ENCODE assay signal across 11 mouse cellular contexts in the genomic region with DNA sequence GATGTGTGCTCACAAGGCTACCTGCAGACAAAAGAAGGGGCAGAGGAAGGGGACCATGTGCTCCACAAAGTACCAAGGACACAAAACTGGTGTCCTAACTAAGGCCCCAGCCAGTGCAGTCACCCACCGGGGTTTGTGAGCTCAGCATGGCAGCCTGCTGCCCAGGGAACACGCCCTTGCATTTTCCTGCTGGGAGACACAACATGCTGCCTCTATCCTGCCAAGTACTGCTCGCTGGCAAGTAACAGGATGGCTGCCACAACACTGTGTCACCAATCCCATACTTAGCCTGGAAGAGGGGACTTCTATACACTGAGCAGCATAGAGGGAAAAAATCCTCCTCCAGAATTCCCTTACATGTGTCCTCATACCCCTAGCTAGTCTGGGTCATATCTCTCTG.
DNase-seq lines count a peak whose midpoint lies in the region; ATAC-seq lines count a peak whose summit lies in the region.
"Had no signal": no experiment of that assay in that cellular context is flagged by ENCODE, and none has a peak within 500 bp of the region (broad histone marks: within the 10 kb centered on the region; RNA-seq: fewer than 3 reads in every experiment).

No protein-coding gene starts in this region.

- peaks cover 10% of the 10 kb centered on the region; the same call in 1 of the 2 replicates for H3K36me3 ChIP-seq in hindbrain, embryonic 13.5 days
- H3K36me3 ChIP-seq: neural tube, embryonic 12.5 days had no signal

- H3K27me3 ChIP-seq in hindbrain, embryonic 13.5 days: no peaks in the 10 kb centered on the region
- H3K27me3 ChIP-seq: limb, embryonic 13.5 days; lung, embryonic 15.5 days; neural tube, embryonic 12.5 days had no signal

- WGBS in hindbrain, embryonic 13.5 days: 72% methylated on average over 3 of the region's 3 CpGs

- peak; percentile 42 for DNase-seq in cerebellum, adult 11 months
- DNase-seq in cerebellum, postnatal 4 days (ENCODE audit: low spot score in 2 of 2): no peak
- DNase-seq in heart, adult 9 months (ENCODE audit: low spot score in 2 of 2): peak; percentile 36 to 41
- no peak for DNase-seq in heart, postnatal 25 days (ENCODE audit: low spot score)
- DNase-seq in cerebellum, postnatal 14 days: peak; percentile 12 to 60
- DNase-seq in layer of hippocampus, adult 9-11 months: peak; percentile 67
- no peak for DNase-seq in yolk sac, embryonic 10.5 days (ENCODE audit: low spot score)

- no peak overlapping the region for H3K4me2 ChIP-seq in hindbrain, embryonic 13.5 days
- H3K4me2 ChIP-seq: limb, embryonic 13.5 days; lung, embryonic 15.5 days; neural tube, embryonic 12.5 days had no signal

- no peak overlapping the region for H3K27ac ChIP-seq in hindbrain, embryonic 13.5 days
- H3K27ac ChIP-seq: limb, embryonic 13.5 days; lung, embryonic 15.5 days; neural tube, embryonic 12.5 days had no signal

- H3K9ac ChIP-seq in hindbrain, embryonic 13.5 days: no peak overlapping the region
- H3K9ac ChIP-seq: limb, embryonic 13.5 days; lung, embryonic 15.5 days; neural tube, embryonic 12.5 days had no signal

- H3K9me3 ChIP-seq in hindbrain, embryonic 13.5 days: no peaks in the 10 kb centered on the region
- H3K9me3 ChIP-seq: limb, embryonic 13.5 days; lung, embryonic 15.5 days; neural tube, embryonic 12.5 days had no signal

- H3K4me3 ChIP-seq in hindbrain, embryonic 13.5 days: no peak overlapping the region
- H3K4me3 ChIP-seq: limb, embryonic 13.5 days; lung, embryonic 15.5 days; neural tube, embryonic 12.5 days had no signal

- ATAC-seq in hindbrain, embryonic 13.5 days (ENCODE audit: low FRiP score): no peak

- intact Hi-C loops in heart, postnatal 25 days (cut with DNase I): loop anchor here (2.0 to 5.0 kb wide), 2 partner anchors 52 to 73 kb away; no protein-coding TSS in a partner anchor

- H3K4me1 ChIP-seq in hindbrain, embryonic 13.5 days (replicated peaks): peaks cover 17% of the 10 kb centered on the region

Comparison
In these comparisons a context has a peak if more than half of its experiments do, and no peak if none do; other contexts are left out.
1. DNase-seq: peak in cerebellum, adult 11 months (single experiment), heart, adult 9 months (2 of 2), cerebellum, postnatal 14 days (2 of 2) and layer of hippocampus, adult 9-11 months (single experiment); none in cerebellum, postnatal 4 days (0 of 2), heart, postnatal 25 days (single experiment) and yolk sac, embryonic 10.5 days (single experiment).